Mouse (Mus musculus): ENCODE measurements at regions not wholly inside any gene's neighbourhood (a gene's known extent, or its start where the extent isn't known, plus 50 kb on each side); places are given as distances from the start of the nearest gene placed in this dataset.
A peak's percentile ranks its signal among the peaks of the same experiment; 100 is the strongest.

DNA sequence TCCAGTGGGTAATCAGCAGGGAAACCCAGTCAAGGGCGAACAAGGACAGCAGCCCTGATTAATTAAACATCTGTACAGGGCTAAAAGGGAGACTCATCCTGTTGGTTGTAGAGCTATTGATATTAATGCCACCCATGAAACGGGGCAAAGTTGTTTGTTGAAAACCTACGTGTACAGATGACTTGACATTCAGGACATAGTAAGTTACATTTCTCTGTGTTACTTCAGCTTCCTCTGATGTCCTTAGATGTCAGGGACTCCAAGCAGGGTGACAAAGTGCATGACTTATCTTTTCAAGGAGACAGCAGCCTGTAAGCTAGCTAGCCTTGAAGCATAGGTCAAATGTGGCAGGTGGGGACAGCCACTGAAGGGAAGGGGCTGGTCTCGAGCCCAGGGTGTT is 390.5 kb downstream of the Ccdc171 start:
- DNase-seq: no peak

DNA sequence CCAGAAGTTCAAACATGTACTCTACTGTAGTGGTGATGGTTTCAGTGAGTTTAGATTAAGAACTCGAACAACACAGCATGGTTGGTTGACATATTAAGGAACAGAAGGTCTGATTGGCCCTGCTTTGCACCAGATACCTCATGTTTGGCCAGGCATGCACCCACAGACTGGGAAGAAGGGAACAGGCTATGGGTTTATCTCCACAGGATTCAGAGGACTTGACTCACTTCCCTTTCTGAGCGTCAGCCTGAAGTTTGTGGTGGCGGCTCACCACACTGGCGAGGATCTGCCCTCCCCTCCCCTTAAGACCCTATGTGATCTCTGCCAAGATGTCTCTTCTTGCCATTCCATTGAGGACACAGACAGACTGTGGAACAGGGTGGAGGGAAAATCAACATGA is 391.7 kb downstream of the Ccdc171 start:
- DNase-seq: no peak

DNA sequence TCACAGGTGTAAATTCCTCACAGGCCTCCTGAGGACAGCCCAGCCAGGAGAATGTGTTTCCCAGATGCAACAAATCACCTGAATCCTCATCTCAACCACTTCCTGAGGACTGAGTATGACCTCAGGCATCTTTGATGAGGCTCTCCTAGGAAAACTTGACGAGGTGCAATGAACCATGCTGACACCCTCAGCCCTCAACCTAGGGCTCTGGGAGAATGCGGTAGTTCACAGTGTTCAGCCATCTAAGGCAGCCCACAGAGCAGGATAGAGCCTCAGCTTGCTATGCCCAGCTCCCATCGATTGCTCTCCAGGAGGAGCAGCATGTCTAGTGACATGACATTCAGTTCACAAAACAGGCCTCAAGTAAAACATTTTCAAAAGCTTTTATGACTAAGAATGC is 392.7 kb downstream of the Ccdc171 start:
- no peak for DNase-seq

DNA sequence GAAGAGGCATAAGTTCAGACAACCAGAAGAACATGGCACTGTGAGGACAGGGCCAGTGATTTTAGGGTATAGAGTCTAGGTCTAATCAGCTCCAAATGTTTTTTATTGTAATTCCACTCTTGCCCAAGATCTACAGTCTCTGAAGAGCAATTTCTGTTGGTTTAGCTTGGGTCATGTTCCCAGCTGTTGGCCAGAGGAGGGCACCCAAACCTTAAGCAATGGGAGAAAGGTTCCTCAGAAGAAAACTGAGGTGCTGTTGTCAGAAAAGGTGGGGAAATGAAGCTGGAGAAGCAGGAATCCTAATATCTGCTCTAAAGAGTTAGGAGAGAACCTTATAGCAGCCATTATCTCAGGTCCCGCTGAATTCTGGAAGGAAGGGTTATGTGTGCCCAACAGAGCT is 393.7 kb downstream of the Ccdc171 start:
- DNase-seq: no peak

DNA sequence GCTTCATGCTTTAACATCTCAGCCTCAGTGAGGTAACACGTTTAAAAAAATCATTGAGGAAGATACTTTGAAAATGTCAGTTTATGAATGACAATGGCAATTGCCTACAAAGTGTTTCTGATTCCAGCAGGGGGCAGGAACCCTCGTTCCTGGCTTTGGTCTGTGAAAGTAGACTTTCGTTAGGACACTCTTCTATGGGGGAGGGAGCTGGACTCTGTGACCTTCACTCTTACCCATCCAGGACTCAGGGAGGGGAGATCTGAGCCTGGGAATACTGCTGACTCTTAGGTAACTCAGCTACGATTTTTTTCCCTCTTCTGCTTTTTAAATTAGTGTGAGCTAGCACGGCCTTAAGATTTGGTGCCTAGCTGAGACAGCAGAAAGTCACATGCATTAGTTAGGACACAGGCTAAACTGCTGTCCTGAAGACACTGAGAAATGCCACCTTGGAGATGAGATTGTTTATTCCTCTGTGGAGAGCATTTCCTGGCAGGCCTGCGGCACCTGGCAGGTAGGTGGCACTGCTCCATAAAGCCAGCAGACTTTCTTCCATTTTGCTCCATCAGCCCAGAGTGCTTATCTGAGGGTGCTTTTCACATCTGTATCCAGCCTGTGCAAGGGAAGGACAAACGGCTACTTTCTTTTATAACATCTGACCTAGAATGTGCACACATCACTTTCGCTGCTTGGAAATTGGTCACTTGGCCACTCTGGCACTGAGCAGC is 399.9 kb downstream of the Ccdc171 start:
- peak; percentile 13 to 52 for DNase-seq

DNA sequence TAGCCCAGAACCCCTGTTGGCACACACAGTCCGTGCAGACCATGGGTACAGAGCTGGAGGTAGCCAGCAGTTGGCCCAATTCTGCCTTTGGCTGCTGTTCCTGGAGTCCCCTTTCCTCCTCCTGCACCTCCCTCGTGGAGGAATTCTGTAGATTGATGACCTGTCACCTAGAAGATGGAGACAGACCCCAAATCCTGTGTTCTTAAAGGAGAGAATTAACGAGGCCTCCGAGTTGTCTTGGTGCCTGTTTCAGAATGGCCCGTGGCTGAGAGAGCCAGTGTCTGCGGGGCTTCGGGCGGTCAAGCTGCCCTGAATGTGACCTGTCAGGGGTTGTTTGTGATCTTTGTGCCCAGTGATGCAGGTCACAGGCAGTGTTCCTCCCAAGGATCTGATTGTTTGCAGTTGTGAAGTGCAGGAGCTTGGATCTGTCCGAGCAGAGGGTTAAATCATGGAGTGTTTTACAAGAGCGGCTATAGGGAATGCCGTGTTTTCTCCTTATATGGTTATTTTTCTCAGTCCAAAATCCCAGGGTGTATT is 400.9 kb downstream of the Ccdc171 start:
- no peak for DNase-seq

DNA sequence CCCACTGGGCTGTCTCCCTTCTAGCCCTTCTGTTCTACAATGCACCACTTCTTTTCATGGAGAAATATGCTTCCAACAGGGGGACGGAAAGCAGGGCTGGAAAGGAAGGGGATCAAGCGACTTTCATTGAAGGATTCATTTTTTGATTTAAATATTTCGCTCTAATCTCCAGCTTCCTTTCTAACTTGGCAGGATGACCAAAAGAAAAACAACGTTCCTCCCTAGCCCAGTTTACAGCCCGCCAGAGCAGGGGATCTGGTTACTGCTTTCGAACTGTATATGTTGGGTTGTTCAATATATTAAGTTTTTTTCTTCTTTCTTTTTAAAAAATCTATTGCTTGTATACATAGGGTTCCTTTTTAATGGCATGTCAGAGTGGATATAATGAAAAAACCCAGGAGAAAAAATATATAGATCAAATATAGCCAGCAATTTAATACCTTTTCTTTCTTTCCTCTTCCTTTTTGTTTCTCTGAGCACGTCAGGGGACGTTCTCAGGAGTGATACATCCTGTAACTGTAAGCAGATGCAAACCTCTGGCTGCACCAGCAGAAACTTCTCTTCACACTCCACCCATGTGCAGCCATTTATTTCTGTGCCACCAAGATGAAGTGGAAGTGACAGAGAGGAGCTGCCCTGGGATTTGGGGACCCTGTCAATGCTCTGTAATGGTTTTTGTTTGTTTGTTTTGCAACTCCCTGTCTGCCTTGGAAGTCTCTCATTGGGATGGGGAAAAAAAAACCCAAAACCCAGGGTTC is 406.7 kb downstream of the Ccdc171 start:
- DNase-seq: no peak

DNA sequence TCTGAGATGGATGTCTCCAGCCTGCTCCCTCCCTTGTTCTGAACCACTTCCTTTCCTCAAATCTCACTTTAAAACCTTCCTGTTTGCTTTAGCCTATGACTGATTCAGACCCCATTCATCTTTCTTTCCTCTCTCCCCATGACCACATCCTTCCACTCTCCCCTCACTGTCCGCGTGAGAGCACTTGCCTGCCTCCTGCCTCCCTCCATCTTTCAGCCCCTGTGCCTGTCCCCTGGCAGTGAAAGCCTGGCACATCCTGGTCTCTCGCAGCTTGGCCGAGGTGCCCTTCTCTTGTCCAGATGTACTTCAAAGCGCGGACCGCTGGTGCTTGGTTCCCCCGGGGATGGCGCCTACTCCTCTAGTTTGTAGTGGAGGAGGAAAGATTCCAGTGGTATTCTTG is 416.3 kb downstream of the Ccdc171 start:
- peak; percentile 23 to 30 for DNase-seq

DNA sequence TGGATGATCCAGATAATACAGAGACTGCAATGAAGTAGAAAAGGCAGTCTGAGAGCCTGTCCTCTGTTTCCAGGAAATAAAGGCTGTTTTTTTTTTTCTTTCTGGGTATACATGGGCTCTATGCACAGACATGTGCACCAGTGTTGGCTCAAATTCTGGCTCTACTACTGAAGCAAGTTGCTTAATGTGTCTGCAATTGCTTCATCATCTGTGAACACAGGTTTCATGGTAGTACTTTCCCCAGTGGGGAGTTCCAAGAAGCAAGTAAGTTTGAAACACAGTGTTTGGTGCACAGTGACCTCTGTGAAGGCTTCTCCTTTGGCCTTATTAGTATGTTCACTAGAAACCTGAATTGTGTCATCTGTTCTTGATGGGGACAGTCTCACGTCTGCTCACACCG is 424.3 kb downstream of the Ccdc171 start:
- no peak for DNase-seq

DNA sequence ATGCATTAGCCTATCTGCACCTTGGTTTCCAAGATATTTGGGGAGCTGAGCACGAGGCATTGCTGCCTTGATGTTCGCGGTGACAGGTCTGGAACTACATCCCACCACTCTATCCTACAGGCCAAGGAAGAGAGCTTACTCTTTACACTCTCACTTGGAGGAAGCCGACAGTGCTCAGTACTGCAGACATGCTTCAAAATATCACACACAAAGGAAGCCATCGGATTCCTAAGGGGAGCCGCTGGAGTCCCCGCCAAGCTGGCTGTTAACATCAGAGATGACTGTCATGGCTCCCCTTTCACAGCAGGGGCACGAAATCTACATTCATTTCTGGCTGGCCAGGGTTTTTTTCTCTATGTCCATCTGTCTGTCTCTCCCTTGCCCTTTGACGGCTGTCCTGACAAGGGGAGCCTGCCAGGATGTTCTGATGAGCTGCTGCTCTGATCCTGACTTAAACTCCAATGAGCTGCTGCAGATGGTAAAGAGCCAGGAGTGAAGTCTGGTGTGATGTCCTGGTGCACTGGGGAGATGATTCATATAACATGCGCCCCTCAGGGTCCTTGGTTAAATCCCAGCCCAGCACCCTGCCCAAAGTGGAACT is 425.6 kb downstream of the Ccdc171 start:
- DNase-seq: no peak

DNA sequence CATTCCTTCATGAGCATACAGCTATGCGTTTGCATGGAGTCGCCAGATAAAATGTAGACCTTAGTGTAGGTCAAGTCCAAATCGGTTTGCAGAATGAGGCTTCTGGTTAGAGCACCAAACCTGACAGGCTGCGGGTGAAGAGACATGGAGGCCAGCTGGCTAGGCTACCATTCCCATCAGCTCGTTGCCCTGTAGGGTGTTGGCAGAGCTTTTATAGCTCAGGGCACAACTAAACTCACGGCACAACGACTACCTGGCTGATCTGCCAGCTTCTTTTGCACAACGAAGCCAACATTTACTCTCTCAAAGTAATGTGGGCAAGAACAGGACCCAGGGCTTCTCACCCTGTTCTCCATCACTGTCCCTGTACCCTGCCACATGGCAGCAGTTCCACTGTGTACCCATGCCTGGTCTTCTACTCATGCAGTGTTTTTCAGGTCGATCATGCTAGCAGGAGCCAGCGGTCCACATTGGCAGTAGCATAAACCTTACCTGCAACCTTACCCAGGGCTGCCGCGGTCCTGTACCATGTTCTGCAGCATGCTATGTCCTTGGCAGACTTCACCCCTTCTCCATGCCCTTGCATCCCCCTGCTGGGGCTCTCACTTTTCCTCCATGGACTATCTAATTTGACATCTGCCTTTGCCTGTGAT is 431.0 kb downstream of the Ccdc171 start:
- no peak for DNase-seq

DNA sequence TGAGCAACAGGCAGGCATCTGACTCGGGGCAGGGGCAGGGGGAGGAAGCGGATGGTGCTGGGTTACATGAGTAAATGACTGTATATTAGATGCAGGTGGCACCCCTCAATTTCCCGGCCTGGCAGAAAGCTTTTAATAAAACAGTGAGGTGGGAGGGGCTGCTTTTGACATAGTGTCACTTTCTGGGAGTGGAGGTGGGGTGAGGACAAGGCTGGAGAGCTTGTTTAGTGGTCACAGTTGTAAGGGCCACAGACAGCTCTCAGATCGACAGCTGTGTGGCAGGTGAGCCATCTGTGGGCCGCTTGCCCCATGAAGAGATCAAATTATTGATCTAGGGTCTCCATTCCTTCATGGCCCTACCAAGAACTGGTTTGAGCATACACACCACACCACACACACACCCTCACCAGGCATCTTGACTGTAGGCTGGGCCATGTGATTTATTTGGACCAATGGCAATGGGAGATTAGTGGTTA is 431.9 kb downstream of the Ccdc171 start:
- DNase-seq: no peak

DNA sequence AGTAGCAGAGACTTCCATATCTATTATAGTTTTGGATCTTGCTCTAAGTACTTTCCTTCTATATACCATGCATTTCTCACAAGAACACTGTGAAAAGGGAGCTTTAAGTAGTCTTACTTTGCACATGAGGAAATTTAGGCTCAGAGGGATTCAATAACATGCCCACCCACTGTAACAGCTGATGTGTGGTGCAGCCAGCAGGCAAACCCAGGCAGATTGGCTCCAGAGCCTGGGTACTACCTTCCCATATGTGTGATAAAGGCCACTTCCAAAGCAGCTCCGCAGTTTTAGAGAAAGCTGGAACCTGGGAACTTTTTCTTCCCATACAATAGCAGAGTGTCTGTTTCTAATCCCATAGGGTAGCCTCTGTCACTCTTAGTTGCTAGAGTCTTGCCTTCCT is 441.6 kb downstream of the Ccdc171 start:
- no peak for DNase-seq

DNA sequence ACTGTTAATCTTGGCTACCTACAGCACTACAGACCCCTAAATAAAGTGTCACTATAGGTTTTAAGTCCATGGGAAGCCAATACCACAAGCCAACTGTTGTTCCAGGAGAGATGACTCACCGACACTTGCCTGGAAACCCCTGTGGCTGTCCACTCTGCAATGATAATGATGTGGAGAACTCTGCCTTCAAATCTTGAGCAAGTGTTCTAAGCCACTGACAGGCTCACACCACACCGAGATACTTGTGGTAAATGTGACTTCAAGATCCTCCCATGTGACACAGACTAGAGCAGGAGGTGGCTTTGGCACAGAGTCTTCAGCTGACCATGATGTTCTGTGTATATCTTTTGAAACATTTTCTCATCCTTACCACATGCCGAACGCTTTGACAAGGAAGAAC is 447.8 kb downstream of the Ccdc171 start:
- DNase-seq: no peak

DNA sequence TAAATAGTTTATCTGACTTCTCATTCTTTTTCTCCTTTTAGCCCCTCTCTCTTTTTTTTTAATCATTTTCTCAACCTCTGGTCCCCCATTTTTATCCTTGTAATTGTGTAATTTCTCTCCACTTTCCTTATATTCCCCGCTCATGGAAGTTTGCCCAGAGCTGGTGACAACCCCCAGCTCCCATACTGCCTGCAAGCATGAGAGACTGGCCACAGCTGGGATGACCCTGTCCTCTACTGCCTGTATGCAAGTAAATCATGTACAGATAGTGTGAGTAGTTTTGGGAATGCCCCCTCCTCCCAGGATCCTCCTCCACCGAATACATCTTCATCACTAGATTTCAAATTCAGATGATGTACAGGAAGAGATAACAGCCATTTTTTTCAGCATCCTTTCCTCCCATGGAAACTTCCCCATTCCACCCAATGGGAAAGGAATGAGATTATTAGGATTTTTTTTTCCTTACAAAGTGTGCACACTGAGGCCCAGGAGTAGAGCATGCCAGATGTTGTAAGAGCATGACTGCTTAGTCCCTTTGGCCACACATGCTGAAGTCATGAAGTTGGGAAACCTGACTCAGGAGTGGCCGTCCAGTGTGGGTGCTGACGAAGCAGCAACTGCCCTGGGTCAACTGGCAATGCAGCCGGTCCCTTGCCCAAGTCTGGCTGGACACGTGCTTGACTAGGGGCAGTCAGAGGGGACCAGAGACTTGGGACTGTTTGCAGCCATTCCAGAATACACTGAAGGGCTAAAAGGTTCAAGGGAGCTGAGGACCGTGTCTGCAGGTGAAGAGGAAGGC is 449.1 kb downstream of the Ccdc171 start:
- peak in 1 of 2 experiments; percentile 7 for DNase-seq

DNA sequence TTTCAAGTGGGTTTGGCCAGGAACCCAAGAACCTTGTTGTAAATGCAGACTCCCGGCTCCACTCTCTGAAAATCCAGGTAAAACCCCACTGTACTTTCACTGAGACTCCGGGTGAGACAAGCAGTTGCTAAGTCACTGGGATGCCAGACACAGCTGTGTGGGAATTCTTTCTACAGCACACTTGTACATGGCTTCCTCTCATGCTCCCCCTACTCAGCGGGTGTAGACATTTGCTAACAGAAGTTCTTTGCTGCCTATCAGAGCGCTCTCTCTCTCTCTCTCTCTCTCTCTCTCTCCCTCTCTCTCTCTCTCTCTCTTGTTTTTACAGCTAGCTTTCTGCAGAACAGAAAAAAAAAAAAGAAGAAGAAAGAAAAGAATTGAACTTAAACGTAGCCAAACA is 450.2 kb downstream of the Ccdc171 start:
- no peak for DNase-seq

DNA sequence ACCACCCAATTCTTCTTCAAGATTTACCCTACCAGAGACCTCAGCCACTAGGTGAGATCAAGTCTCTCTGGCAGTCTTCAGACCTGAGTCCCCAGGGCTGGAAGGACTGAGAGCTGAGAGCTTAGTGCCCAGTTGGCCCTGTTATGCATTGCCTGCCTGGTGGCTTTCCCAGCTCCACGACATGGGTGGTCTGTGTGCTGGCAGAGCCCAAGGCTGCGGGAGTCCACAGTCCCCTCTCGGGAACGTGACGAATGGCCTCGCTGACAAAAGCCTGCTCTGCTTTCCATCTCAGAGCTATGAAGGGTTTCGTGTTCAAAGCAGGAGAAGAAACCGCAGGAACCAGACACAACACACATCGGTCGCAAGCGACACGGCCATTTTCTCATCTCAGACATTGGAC is 450.7 kb downstream of the Ccdc171 start:
- DNase-seq: peak; percentile 22

DNA sequence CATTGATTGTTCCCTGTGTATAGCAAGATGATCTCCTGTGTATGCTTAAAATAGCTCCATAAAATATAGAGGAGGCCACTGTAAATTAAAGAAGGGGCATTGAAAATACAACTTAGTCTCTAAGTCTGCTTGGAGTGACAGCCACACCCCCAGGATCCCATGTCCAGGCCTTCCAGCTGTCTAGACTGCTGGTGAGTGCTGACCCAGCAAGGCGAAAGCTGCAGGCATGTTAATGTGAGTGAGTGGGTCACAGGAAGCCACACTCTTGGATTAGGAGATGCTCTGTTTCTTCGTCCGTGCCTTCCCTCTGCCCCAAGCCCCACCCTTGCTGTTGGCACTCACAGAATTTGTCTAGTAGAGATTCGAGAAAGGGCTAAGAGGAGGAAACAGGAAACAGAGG is 453.7 kb downstream of the Ccdc171 start:
- DNase-seq: no peak

DNA sequence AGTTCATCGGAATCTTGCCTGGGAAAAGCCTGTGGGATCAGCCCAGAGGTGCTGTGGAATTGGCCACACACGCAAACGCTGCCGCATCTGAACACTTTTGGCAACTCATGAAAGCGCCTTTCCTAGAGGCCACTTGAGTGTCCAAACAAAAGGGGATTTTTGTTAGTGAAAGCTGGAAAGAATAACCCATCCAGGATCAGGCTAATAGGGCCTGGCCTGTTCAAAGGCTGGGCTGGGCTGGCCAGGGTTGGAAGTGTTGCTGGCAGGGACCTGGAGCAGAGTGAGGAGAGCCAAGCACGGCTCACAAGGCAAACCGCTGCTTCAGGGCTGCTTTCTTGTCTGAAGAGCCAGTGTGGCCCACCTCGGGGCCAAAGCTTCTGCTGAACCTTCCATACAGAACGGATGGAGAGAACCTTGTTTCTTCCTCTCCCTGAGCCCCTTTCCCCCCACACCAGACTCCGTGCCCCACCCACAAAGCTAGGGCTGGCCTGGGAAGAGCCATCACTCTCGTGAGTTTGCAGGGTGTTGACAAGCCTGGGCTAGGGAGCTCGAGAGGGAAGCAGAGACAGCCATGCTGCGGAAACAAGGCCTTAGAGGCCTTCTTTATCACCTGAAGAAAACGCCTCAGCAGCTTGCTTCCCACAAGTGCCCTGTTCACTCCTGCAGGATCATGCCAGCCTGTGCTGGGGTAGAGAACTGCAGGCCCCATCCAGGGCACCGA is 459.5 kb downstream of the Ccdc171 start:
- DNase-seq: no peak

DNA sequence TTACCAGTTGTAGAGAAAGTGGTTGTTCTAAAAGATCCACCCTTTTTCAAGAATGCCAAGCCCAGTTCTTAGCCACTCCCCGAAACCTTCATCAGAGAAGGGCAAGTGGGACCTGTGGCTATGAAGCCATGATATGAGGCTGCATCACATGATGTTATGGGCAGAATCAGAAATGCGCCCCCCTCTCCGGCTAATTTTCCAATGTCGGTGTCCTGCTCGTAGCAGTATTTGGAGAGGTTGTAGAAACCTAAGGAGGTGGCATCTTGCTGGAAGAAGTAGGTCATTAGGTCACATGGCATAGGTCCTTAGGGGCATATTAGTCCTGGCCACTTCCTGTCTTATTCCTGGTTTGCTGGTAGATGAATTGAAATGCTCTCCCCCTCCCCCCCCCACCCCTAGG is 460.1 kb downstream of the Ccdc171 start:
- DNase-seq: no peak

DNA sequence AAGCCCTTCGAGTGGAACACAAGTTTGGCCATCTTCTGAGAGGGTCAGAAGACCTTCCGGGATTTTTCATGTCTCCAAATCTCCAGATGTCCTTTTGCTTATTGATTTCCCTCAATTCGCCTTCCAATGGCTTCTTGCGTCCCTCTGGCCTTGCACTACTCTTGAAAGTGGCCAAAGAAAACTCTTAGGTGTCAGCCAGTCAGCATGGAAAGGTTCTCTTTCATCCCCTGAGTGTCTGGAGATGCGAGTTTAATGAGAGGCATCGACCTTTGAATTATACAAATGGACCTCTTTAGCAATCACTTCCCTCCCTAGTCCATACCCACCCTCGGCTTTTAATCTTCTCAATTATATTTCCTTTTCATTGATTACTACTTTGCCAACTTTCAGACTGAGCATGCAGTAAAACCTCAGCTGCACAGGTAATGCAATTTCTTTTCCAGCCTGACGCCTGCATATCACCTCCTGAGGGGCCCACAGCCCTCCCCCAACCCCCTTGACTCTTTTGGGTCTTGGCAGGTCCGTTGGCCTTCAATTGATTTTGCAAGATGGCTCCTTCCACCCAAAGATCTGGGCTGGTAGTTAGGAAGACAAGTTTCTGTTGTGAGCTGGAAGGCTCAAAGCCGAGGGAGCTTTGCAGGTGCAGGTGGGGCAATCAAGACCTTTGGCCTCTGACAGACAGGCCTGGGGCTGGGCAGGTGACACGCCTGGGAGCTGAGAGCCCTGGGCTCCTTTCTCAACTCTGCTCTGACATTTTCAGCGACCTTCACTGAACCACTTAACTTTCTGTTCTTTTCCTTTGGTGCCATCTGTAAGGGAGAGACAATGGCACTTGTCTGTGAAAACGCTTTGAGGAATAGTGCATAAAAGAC is 461.8 kb downstream of the Ccdc171 start:
- no peak for DNase-seq

Data from kidney, postnatal 4 days (tissue).